Mouse (Mus musculus) heart, postnatal 0 days (tissue): ENCODE results near the gene Lrig2.

Source experiments
- CTCF ChIP-seq: IDR thresholded peaks from 2 replicates; pipeline ENCODE4 v1.5.1; 2016; ENCODE audit warnings: antibody characterized with exemption, control low read depth, low read depth
- EP300 ChIP-seq: IDR thresholded peaks from 2 replicates; pipeline ENCODE4 v1.6.1; 2016; ENCODE audit warnings: antibody characterized with exemption, low read depth

- TF ChIP-seq CTCF, result no peak
- TF ChIP-seq EP300, result no peak
Observed at GRCm38 (mm10) chr3:104458588-104458987, 53.1 kb downstream of the Lrig2 start.
